Mouse (Mus musculus): ENCODE measurements around the gene A730015C16Rik.

GRCm38 (mm10) chr4:108830698-108831097 lies 17.7 kb downstream of the A730015C16Rik start:
- TF ChIP-seq CTCF (IDR thresholded peaks at IDR 0.05; ENCODE audit: extremely low read depth, insufficient read depth, low read length) (no peak), POLR2A (IDR thresholded peaks at IDR 0.05; ENCODE audit: extremely low read depth, insufficient read depth, low read length) (no peak)
